Mouse (Mus musculus) erythroblast, embryonic 14.5 days (primary cell): ENCODE data around the gene Zic2. TPM values are rescaled to one million over a fixed set of nuclear protein-coding genes. Genes with fewer than 3 reads are reported as not detected.

ENCODE experiments used
- H3K27me3 ChIP-seq: 2 replicates; pipeline ENCODE4 v1.6.1; 2012; ENCODE audit warnings: inconsistent platforms; ENCODE audit not compliant: control insufficient read depth
- H3K36me3 ChIP-seq: 2 replicates; pipeline ENCODE4 v1.6.1; 2012; ENCODE audit warnings: mild to moderate bottlenecking, inconsistent platforms; ENCODE audit not compliant: control insufficient read depth
- H3K4me1 ChIP-seq: 2 replicates; pipeline ENCODE4 v1.6.1; 2012; ENCODE audit warnings: inconsistent platforms; ENCODE audit not compliant: control insufficient read depth
- H3K4me3 ChIP-seq: replicated peaks from 2 replicates; pipeline ENCODE3; 2012; ENCODE audit warnings: moderate library complexity, mild to moderate bottlenecking, inconsistent platforms
- H3K9me3 ChIP-seq: 2 replicates; pipeline ENCODE4 v1.6.1; 2012; ENCODE audit warnings: low read length, inconsistent platforms, mixed read lengths; ENCODE audit not compliant: control insufficient read depth
- GATA1 ChIP-seq: IDR thresholded peaks from 2 replicates; pipeline ENCODE4 v1.6.1; 2012; ENCODE audit warnings: low read length, inconsistent platforms, mixed read lengths
- TAL1 ChIP-seq: IDR thresholded peaks from 3 replicates; pipeline ENCODE4 v1.6.1; 2012; ENCODE audit warnings: low read length, inconsistent platforms, mixed read lengths
- polyA plus RNA-seq: library from polyadenylated mRNA; stranded (reverse); fragments of >175 nt; gene quantifications from 2 replicates; pipeline ENCODE4 v1.2.3, GENCODE M21; 2012

The Zic2 gene
- polyA plus RNA-seq, 1 experiment, result not detected

- Histone ChIP-seq H3K9me3 (peaks cover 2% of the 10 kb centered on the region; the same call in 1 of the 2 replicates), H3K36me3 (no peaks in the 10 kb centered on the region), H3K4me3 (peak within 1 kb of the TSS; percentile 24), H3K4me1 (no peaks in the 10 kb centered on the region; the same call in 1 of the 2 replicates), H3K27me3 (peaks cover 92% of the 10 kb centered on the region)
- TF ChIP-seq GATA1, result no peak
- TF ChIP-seq TAL1, result no peak
Observed at GRCm38 (mm10) chr14:122464763-122465741, 10.2 kb upstream of the Zic2 start, which contains the start of gene Zic5. Gene Zic5, minus strand, starts transcription at chr14:122465677.

GRCm38 (mm10) chr14:122465931-122466490 is 9.2 kb upstream of the Zic2 start:
- Histone ChIP-seq H3K36me3 (no peaks in the 10 kb centered on the region), H3K4me1 (no peaks in the 10 kb centered on the region; the same call in 1 of the 2 replicates), H3K4me3 (no peak overlapping the region), H3K27me3 (peaks cover 98% of the 10 kb centered on the region), H3K9me3 (peaks cover 2% of the 10 kb centered on the region; the same call in 1 of the 2 replicates)
- TF ChIP-seq GATA1 (no peak), TAL1 (no peak)

GRCm38 (mm10) chr14:122466756-122467362 is 8.4 kb upstream of the Zic2 start:
- Histone ChIP-seq H3K9me3 (peaks cover 2% of the 10 kb centered on the region; the same call in 1 of the 2 replicates), H3K27me3 (peaks cover 99% of the 10 kb centered on the region)

GRCm38 (mm10) chr14:122467926-122468841 is 7.1 kb upstream of the Zic2 start:
- H3K27me3 ChIP-seq, result peaks cover 100% of the 10 kb centered on the region
- no peak overlapping the region for H3K4me3 ChIP-seq
- H3K9me3 ChIP-seq, result peaks cover 2% of the 10 kb centered on the region; the same call in 1 of the 2 replicates
- no peaks in the 10 kb centered on the region; the same call in 1 of the 2 replicates for H3K4me1 ChIP-seq
- H3K36me3 ChIP-seq, result no peaks in the 10 kb centered on the region
- TF ChIP-seq TAL1, result no peak
- no peak for TF ChIP-seq GATA1

More at GRCm38 (mm10) chr14:122466756-122467362, 8.4 kb upstream of the Zic2 start:
- Histone ChIP-seq H3K36me3 (no peaks in the 10 kb centered on the region), H3K4me1 (no peaks in the 10 kb centered on the region; the same call in 1 of the 2 replicates), H3K4me3 (no peak overlapping the region)
- TF ChIP-seq TAL1 (no peak), GATA1 (no peak)

GRCm38 (mm10) chr14:122468971-122469755 is 6.1 kb upstream of the Zic2 start:
- Histone ChIP-seq H3K36me3 (no peaks in the 10 kb centered on the region), H3K27me3 (peaks cover 100% of the 10 kb centered on the region), H3K9me3 (no peaks in the 10 kb centered on the region), H3K4me3 (no peak overlapping the region), H3K4me1 (no peaks in the 10 kb centered on the region; the same call in 1 of the 2 replicates)
- no peak for TF ChIP-seq TAL1
- TF ChIP-seq GATA1, result no peak

- Histone ChIP-seq H3K9me3 (peaks cover 6% of the 10 kb centered on the region; the same call in 1 of the 2 replicates), H3K4me1 (no peaks in the 10 kb centered on the region), H3K4me3 (no peak overlapping the region), H3K36me3 (no peaks in the 10 kb centered on the region), H3K27me3 (peaks cover 100% of the 10 kb centered on the region)
- TF ChIP-seq GATA1, result no peak
- no peak for TF ChIP-seq TAL1
Observed at GRCm38 (mm10) chr14:122471449-122472085, 3.7 kb upstream of the Zic2 start.

GRCm38 (mm10) chr14:122472161-122472560 is 3.1 kb upstream of the Zic2 start:
- no peaks in the 10 kb centered on the region for H3K4me1 ChIP-seq
- peaks cover 100% of the 10 kb centered on the region for H3K27me3 ChIP-seq
- H3K36me3 ChIP-seq, result no peaks in the 10 kb centered on the region
- H3K9me3 ChIP-seq, result peaks cover 6% of the 10 kb centered on the region; the same call in 1 of the 2 replicates
- no peak for TF ChIP-seq TAL1
- no peak for TF ChIP-seq GATA1
- H3K4me3 ChIP-seq, result no peak overlapping the region
